Mouse (Mus musculus): ENCODE data around the gene Frmpd2.
"Not testable (repeated sequence)": the region's sequence is repeated elsewhere in the genome, so short reads cannot be mapped to it uniquely, and the experiment has no call there.

Gene Frmpd2

GRCm38 (mm10) chr14:33471331-33471730, at the start of gene Frmpd2:
TSS of gene Frmpd2 (plus strand) at chr14:33471696.
- DNase-seq (ENCODE audit: low spot score in 2 of 2): no peak

- no peak for DNase-seq (ENCODE audit: low spot score in 2 of 2)
These were observed 48.5 kb upstream of the Frmpd2 start for GRCm38 (mm10) chr14:33423003-33423402.

GRCm38 (mm10) chr14:33424124-33424523, 47.4 kb upstream of the Frmpd2 start:
- DNase-seq (ENCODE audit: low spot score in 2 of 2): no peak

- DNase-seq (ENCODE audit: low spot score in 2 of 2): not testable (repeated sequence)
These were observed 39.0 kb upstream of the Frmpd2 start for GRCm38 (mm10) chr14:33432485-33432884.

- DNase-seq (ENCODE audit: low spot score in 2 of 2): no peak
These were observed 27.7 kb upstream of the Frmpd2 start for GRCm38 (mm10) chr14:33443780-33444179.

- no peak for DNase-seq (ENCODE audit: low spot score in 2 of 2)
These were observed 25.5 kb upstream of the Frmpd2 start for GRCm38 (mm10) chr14:33445962-33446361.

GRCm38 (mm10) chr14:33446561-33447023, 24.9 kb upstream of the Frmpd2 start:
- DNase-seq (ENCODE audit: low spot score in 2 of 2): peak in 1 of 2 experiments; percentile 57

GRCm38 (mm10) chr14:33447027-33447569, 24.4 kb upstream of the Frmpd2 start, which contains the start of gene Mapk8:
TSS of gene Mapk8 (minus strand) at chr14:33447158.
- DNase-seq (ENCODE audit: low spot score in 2 of 2): peak; percentile 94 to 96

GRCm38 (mm10) chr14:33448276-33448675, 23.2 kb upstream of the Frmpd2 start:
- DNase-seq (ENCODE audit: low spot score in 2 of 2): no peak

- no peak for DNase-seq (ENCODE audit: low spot score in 2 of 2)
These were observed 22.1 kb upstream of the Frmpd2 start for GRCm38 (mm10) chr14:33449296-33449840.

- no peak for DNase-seq (ENCODE audit: low spot score in 2 of 2)
These were observed 21.2 kb upstream of the Frmpd2 start for GRCm38 (mm10) chr14:33450331-33450730.

GRCm38 (mm10) chr14:33463658-33464057, 7.8 kb upstream of the Frmpd2 start:
- no peak for DNase-seq (ENCODE audit: low spot score in 2 of 2)

- DNase-seq (ENCODE audit: low spot score in 2 of 2): no peak
These were observed 3.7 kb upstream of the Frmpd2 start for GRCm38 (mm10) chr14:33467766-33468165.

- peak; percentile 42 to 75 for DNase-seq (ENCODE audit: low spot score in 2 of 2)
These were observed 3.0 kb downstream of the Frmpd2 start for GRCm38 (mm10) chr14:33474461-33474860.

GRCm38 (mm10) chr14:33476094-33476760, 4.7 kb downstream of the Frmpd2 start:
- peak; percentile 21 to 47 for DNase-seq (ENCODE audit: low spot score in 2 of 2)

GRCm38 (mm10) chr14:33481991-33482390, 10.5 kb downstream of the Frmpd2 start:
- DNase-seq (ENCODE audit: low spot score in 2 of 2): no peak

GRCm38 (mm10) chr14:33487805-33488550, 16.5 kb downstream of the Frmpd2 start:
- peak in 1 of 2 experiments; percentile 20 for DNase-seq (ENCODE audit: low spot score in 2 of 2)

- DNase-seq (ENCODE audit: low spot score in 2 of 2): no peak
These were observed 23.7 kb downstream of the Frmpd2 start for GRCm38 (mm10) chr14:33495226-33495625.

- DNase-seq (ENCODE audit: low spot score in 2 of 2): no peak
These were observed 25.9 kb downstream of the Frmpd2 start for GRCm38 (mm10) chr14:33497418-33497817.

GRCm38 (mm10) chr14:33498849-33499248, 27.4 kb downstream of the Frmpd2 start:
- no peak for DNase-seq (ENCODE audit: low spot score in 2 of 2)

GRCm38 (mm10) chr14:33500631-33501030, 29.1 kb downstream of the Frmpd2 start:
- DNase-seq (ENCODE audit: low spot score in 2 of 2): peak in 1 of 2 experiments; percentile 34

GRCm38 (mm10) chr14:33503311-33503710, 31.8 kb downstream of the Frmpd2 start:
- DNase-seq (ENCODE audit: low spot score in 2 of 2): no peak

All from frontal cortex, postnatal 36 days (tissue).